Mouse (Mus musculus) neural tube, embryonic 11.5 days (tissue): ENCODE measurements around the gene Inha. TPM values are rescaled to one million over a fixed set of nuclear protein-coding genes. Genes with fewer than 3 reads are reported as not detected.

Source experiments
- ATAC-seq: fragments of 200-750 bp; cut with Nextera tagmentation; 2 replicates; pipeline ENCODE4 v1.8.0; 2017; ENCODE audit warnings: moderate number of reproducible peaks, mild to moderate bottlenecking, moderate TSS enrichment, moderate library complexity; ENCODE audit not compliant: insufficient read depth, low FRiP score, low TSS enrichment
- DNase-seq: peaks from one replicate; pipeline ENCODE4 v3.0.0-alpha.2; 2015; ENCODE audit warnings: low spot score
- H3K27ac ChIP-seq: fragments of 300-500 bp; sonication (generic); 2 replicates; pipeline ENCODE4 v1.5.1; 2014; ENCODE audit warnings: low read depth, mild to moderate bottlenecking, low read length
- H3K27me3 ChIP-seq: fragments of 300-500 bp; sonication (generic); 2 replicates; pipeline ENCODE4 v1.6.1; 2014; ENCODE audit warnings: mild to moderate bottlenecking, low read length, mixed read lengths; ENCODE audit not compliant: control insufficient read depth, insufficient read depth
- H3K36me3 ChIP-seq: fragments of 300-500 bp; sonication (generic); 2 replicates; pipeline ENCODE4 v1.6.1; 2014; ENCODE audit warnings: mild to moderate bottlenecking, low read length, moderate library complexity, mixed read lengths; ENCODE audit not compliant: control insufficient read depth, insufficient read depth
- H3K4me1 ChIP-seq: fragments of 300-500 bp; sonication (generic); 2 replicates; pipeline ENCODE4 v1.6.1; 2014; ENCODE audit warnings: low read length, mixed read lengths; ENCODE audit not compliant: control insufficient read depth, insufficient read depth
- H3K4me2 ChIP-seq: fragments of 300-500 bp; sonication (generic); 2 replicates; pipeline ENCODE4 v1.6.1; 2014; ENCODE audit warnings: low read depth, mild to moderate bottlenecking, moderate library complexity
- H3K4me3 ChIP-seq: fragments of 300-500 bp; sonication (generic); 2 replicates; pipeline ENCODE4 v1.5.1; 2014; ENCODE audit warnings: low read depth, low read length
- H3K9ac ChIP-seq: fragments of 300-500 bp; sonication (generic); 2 replicates; pipeline ENCODE4 v1.6.1; 2014; ENCODE audit warnings: mild to moderate bottlenecking, low read length
- H3K9me3 ChIP-seq: fragments of 300-500 bp; sonication (generic); 2 replicates; pipeline ENCODE4 v1.6.1; 2016; ENCODE audit warnings: low read length; ENCODE audit not compliant: control insufficient read depth
- WGBS: fragments of 180-500 bp; shearing (Covaris S2); extraction: QIAGEN DNeasy Blood & Tissue Kit; methylation state at CpG from one replicate; pipeline ENCODE4 v1.1.7; 2014; 5-methylcytosine and 5-hydroxymethylcytosine counted together
- polyA plus RNA-seq: library from polyadenylated mRNA; unstranded; fragments of >200 nt; fragmentation: Nextera tagmentation; extraction: Ambion mirVana; gene quantifications from 2 replicates; pipeline ENCODE4 v1.2.1, GENCODE M21; 2014

The Inha gene
- polyA plus RNA-seq, 1 experiment from 2014 or later = 2.6 TPM

DNA sequence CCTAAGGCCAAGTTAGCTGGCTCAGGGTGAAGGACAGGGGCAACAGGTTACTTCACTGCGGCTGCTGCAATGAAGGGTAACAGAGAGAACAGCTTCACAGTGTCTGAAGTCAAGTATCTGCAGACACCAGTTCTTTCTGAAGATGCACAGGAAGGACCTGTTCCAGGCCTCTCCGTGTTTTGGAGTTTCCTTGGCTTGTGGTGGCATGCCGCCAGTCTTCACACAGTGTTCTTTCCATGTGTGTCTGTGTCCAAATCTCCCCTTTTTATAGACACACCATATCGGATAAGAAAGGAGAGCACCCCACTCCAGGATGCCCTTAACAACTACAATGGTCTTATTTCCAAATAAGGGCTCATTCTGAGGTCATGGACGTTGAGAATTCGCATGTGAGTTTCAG, 37.5 kb downstream of the Inha start:
- no peak for ATAC-seq
- H3K27ac ChIP-seq = no peak overlapping the region
- H3K9me3 ChIP-seq = no peaks in the 10 kb centered on the region
- no peaks in the 10 kb centered on the region for H3K27me3 ChIP-seq
- 92% methylated on average over 6 of the region's 6 CpGs for WGBS
- H3K9ac ChIP-seq = no peak overlapping the region
- H3K4me3 ChIP-seq = no peak overlapping the region
- H3K4me2 ChIP-seq = no peak overlapping the region
- no peak for DNase-seq
- peaks cover 9% of the 10 kb centered on the region; the same call in 1 of the 2 replicates for H3K4me1 ChIP-seq
- no peaks in the 10 kb centered on the region for H3K36me3 ChIP-seq

DNA sequence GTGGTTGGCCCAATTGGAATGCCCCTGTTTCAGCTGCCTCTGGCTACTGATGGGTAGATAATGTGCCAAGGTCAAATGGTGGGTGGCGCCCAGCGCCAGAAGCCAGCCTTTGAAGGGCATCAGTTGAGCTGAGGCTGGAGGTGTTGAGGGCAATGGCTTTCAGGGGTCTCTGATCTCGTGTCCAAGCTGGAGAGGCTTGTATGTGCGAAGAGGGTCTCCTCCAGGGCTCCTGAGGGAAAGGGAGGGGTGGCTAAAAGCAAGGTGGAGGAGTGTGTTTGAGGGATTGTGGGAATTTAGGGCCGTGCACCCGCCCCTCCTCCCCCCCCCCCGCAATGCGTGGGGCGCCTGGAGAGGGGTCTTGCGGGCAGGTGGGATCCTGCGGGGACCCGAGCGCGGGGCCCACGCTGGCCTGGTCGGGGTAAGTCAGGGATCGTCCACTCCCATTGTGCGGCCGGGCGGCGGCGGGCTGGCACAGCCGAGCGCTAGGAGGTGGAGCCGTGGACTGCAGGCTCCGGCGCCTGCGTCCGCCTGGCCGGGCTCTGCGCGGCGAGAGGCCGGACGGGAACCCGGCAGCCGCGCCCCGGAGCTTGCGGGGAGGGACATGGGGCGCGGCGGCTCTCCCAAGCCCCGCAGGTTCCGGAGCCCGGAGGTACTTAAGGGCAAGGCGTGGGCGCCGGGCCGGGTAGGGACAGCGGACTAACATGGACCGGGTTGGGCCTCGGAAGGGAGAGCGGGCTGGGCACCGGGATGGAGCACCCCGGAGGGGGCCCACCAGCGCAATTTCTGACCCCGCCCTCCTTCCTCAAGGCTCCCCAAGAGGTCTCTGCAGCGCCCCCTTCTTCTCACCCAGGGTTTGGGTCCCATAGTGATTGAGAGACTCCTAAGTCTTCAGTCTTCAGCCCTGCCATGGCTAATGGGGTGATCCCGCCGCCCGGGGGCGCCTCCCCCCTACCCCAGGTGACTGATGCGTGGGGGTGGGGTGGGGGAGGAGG, 39.4 kb downstream of the Inha start, which contains the start of gene Slc4a3:
Gene Slc4a3 (plus strand): TSS at position 302 of the 992 bp plus-strand sequence.
- H3K9me3 ChIP-seq = no peaks in the 10 kb centered on the region
- no peaks in the 10 kb centered on the region for H3K27me3 ChIP-seq
- peaks cover 6% of the 10 kb centered on the region for H3K36me3 ChIP-seq
- DNase-seq (peak; percentile 81), ATAC-seq (peak; percentile 86)
- H3K4me1 ChIP-seq = peaks cover 9% of the 10 kb centered on the region; the same call in 1 of the 2 replicates
- 2% methylated on average over 54 of the region's 64 CpGs for WGBS
- peak within 1 kb of the TSS; percentile 89 for H3K9ac ChIP-seq
- peak within 1 kb of the TSS; percentile 71 for H3K4me2 ChIP-seq
- peak within 1 kb of the TSS; percentile 72 for H3K4me3 ChIP-seq
- peak within 1 kb of the TSS; percentile 54 for H3K27ac ChIP-seq

DNA sequence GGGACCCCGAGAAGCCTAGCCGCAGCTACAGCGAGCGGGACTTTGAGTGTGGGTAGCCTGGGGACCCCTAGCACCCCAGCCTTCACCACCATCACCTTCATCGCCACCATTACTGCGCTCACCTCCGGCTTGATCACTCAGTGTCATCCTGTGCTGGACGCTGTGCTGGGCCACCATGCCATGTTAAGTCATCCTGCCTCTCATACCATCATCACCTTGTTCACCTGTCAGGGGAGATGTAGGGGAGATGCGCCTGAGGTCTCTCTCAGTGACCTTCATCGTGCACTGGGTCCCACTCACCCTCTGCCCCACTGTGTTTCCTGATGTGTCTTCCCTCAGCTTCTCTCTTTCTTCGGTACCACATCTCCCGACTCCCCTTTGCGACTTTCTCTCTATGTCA, 40.5 kb downstream of the Inha start:
- H3K4me2 ChIP-seq = no peak overlapping the region
- peaks cover 8% of the 10 kb centered on the region for H3K36me3 ChIP-seq
- DNase-seq (no peak), ATAC-seq (no peak)
- H3K27ac ChIP-seq = no peak overlapping the region
- H3K9ac ChIP-seq = no peak overlapping the region
- no peaks in the 10 kb centered on the region for H3K27me3 ChIP-seq
- H3K9me3 ChIP-seq = no peaks in the 10 kb centered on the region
- WGBS = 93% methylated on average over 13 of the region's 13 CpGs
- H3K4me1 ChIP-seq = peaks cover 9% of the 10 kb centered on the region; the same call in 1 of the 2 replicates
- no peak overlapping the region; the same call in 1 of the 2 replicates for H3K4me3 ChIP-seq

DNA sequence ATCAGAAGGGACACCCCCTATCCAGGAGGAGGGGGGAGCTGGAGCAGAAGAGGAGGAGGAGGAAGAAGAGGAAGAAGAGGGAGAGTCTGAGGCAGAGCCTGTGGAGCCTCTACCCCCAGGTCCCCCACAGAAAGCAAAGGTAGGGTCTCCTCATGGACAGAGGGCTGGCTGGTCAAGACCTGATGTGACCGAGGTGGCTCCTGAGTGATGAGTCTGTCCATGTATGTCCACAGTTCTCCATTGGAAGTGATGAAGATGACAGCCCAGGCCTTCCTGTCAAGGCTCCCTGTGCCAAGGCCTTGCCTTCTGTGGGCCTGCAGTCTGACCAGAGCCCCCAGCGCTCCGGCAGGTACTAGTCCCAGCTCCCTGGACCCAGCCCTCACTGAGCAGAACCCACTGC, 41.2 kb downstream of the Inha start:
- no peak overlapping the region for H3K4me2 ChIP-seq
- no peak for ATAC-seq
- no peak for DNase-seq
- H3K27ac ChIP-seq = no peak overlapping the region
- no peaks in the 10 kb centered on the region for H3K27me3 ChIP-seq
- H3K9me3 ChIP-seq = no peaks in the 10 kb centered on the region
- H3K36me3 ChIP-seq = peaks cover 8% of the 10 kb centered on the region
- H3K9ac ChIP-seq = no peak overlapping the region
- H3K4me1 ChIP-seq = peaks cover 9% of the 10 kb centered on the region; the same call in 1 of the 2 replicates
- H3K4me3 ChIP-seq = no peak overlapping the region
- WGBS = 94% methylated on average over 3 of the region's 3 CpGs

DNA sequence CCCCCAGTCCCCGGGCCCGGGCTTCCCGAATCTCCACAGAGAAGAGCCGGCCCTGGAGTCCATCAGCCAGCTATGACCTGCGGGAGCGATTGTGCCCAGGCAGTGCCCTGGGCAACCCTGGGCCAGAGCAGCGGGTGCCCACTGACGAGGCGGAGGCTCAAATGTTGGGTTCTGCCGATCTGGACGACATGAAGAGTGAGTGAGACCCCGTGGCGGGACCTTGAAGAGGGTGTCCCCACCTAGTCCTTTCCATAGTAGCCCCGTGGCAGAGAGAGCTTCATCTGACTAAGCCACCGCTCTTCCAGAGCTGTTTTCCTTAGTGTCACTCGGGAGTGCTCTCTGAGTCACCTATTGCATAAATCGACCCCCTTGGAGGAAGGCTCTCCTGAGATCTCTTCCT, 42.0 kb downstream of the Inha start:
- H3K4me1 ChIP-seq = peaks cover 9% of the 10 kb centered on the region; the same call in 1 of the 2 replicates
- H3K27ac ChIP-seq = no peak overlapping the region
- no peaks in the 10 kb centered on the region for H3K9me3 ChIP-seq
- no peak for ATAC-seq
- no peak overlapping the region for H3K4me3 ChIP-seq
- H3K4me2 ChIP-seq = no peak overlapping the region
- H3K36me3 ChIP-seq = peaks cover 8% of the 10 kb centered on the region
- DNase-seq = no peak
- 92% methylated on average over 17 of the region's 17 CpGs for WGBS
- no peaks in the 10 kb centered on the region for H3K27me3 ChIP-seq
- no peak overlapping the region for H3K9ac ChIP-seq

DNA sequence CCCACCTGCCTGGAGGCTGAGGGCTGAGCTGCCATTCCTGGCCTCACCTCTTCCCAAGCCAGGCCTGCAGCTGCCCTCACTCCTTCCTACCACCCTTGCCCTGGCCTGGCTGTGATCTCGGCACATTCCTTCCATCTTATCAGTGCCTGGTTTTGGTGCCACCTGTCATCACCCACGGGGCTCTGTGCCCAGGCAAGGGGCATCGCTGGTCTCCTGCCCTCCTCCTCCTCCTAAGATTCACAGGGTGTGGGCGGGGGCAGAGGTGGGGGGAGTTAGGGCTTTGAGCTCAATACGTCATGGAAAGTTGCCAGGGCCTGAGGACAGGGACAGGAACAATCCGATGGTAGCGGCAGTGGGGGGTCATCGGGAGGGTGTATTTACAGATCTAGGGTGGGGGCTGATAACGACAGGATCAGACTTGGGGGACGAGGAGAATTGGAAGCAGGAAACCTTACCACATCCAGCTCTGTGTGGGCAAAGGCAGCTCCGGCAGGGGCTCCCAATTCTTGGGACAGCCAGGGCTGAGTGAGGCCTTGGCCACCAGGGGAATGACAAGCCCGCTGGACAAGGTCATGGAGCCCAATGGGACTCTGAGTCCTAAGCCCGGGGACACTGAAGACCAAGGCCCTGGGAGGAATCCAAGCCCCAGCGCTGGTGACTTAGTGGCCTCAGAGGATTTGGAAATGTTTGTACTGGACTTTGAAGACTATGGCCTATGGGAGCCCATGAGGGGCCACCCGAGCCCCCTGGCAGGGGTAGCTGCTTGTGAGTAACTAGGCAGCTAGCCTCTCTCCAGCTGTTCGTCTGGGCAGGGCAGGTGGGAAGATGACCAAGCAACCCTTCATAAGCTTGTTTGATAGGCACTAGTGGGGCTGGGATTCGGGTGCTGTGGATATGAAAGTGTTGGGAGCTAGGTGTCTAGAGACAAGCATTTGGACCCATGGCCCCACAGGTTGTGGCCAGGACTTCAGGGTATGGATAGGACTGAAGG, 42.7 kb downstream of the Inha start:
- peaks cover 9% of the 10 kb centered on the region; the same call in 1 of the 2 replicates for H3K4me1 ChIP-seq
- WGBS = 87% methylated on average over 17 of the region's 17 CpGs
- no peak overlapping the region for H3K9ac ChIP-seq
- no peak overlapping the region for H3K27ac ChIP-seq
- no peak overlapping the region for H3K4me3 ChIP-seq
- no peak for DNase-seq
- no peak for ATAC-seq
- no peaks in the 10 kb centered on the region for H3K9me3 ChIP-seq
- H3K27me3 ChIP-seq = no peaks in the 10 kb centered on the region
- H3K36me3 ChIP-seq = peaks cover 8% of the 10 kb centered on the region
- H3K4me2 ChIP-seq = no peak overlapping the region

DNA sequence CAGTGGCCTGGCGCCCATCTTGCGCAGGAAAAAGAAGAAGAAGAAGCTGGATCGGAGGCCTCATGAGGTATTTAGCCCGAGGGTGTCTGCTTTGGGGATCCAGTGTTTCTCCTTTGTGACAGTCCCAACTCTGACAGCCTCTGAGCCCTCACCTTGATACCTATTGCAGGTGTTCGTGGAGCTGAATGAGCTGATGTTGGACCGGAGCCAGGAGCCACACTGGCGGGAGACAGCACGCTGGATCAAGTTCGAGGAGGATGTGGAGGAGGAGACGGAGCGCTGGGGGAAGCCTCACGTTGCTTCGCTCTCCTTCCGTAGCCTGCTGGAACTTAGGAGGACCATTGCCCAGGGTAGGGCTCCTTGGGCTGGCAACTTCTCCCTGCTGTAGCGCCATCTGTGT, 43.7 kb downstream of the Inha start:
- no peak overlapping the region for H3K4me2 ChIP-seq
- DNase-seq (no peak), ATAC-seq (no peak)
- WGBS = 94% methylated on average over 15 of the region's 15 CpGs
- H3K4me3 ChIP-seq = no peak overlapping the region
- H3K36me3 ChIP-seq = peaks cover 8% of the 10 kb centered on the region
- no peak overlapping the region for H3K27ac ChIP-seq
- H3K9ac ChIP-seq = no peak overlapping the region
- H3K9me3 ChIP-seq = no peaks in the 10 kb centered on the region
- H3K4me1 ChIP-seq = peaks cover 9% of the 10 kb centered on the region; the same call in 1 of the 2 replicates
- no peaks in the 10 kb centered on the region for H3K27me3 ChIP-seq

DNA sequence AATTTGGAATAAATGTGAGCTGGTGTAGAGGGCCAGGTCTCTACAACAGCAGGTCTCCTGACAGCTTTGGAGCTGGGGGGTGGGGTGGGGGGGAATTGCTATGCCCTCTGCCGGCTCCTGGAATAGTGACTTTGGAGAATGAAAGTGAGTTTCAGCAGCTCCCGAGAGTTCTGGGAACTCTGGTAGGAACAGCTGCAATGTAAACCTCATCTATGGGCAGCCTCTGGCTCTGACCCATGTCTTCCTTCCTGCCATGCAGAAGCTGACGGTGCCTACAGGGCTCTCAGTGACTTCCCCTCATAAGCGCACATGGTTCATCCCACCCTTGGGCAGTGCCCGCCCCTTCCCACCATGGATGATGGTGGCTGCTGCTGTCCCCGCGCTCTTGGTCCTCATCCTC, 48.8 kb downstream of the Inha start:
- no peak for DNase-seq
- ATAC-seq = no peak
- Histone ChIP-seq H3K27ac (no peak overlapping the region), H3K27me3 (no peaks in the 10 kb centered on the region), H3K9me3 (no peaks in the 10 kb centered on the region), H3K36me3 (peaks cover 7% of the 10 kb centered on the region), H3K4me1 (peaks cover 6% of the 10 kb centered on the region; the same call in 1 of the 2 replicates), H3K4me3 (no peak overlapping the region), H3K4me2 (no peak overlapping the region), H3K9ac (no peak overlapping the region)
- WGBS = 94% methylated on average over 7 of the region's 7 CpGs
